Mouse (Mus musculus): ENCODE measurements around the gene Cdc42ep3. TPM values are rescaled to one million over a fixed set of nuclear protein-coding genes. Genes with fewer than 3 reads are reported as not detected.
A peak's percentile ranks its signal among the peaks of the same experiment; 100 is the strongest.

Gene Cdc42ep3
- 21.9 and 23.3 TPM in 2 replicates for polyA plus RNA-seq (2012; rRNA removed)

- WGBS, result under 1% methylated on average over 73 of the region's 74 CpGs
- Histone ChIP-seq H3K4me1 (ENCODE audit: control insufficient read depth, insufficient read depth, low read length) (0 out of 2 replicates have a peak, but pooled peaks cover 8% of the 10 kb centered on the region), H3K4me3 (replicated peaks; ENCODE audit: extremely low read depth, low read depth, low read length) (peak within 1 kb of the TSS; percentile 85)
- peak; percentile 82 for DNase-seq
- TF ChIP-seq POLR2A (IDR thresholded peaks at IDR 0.05; ENCODE audit: borderline replicate concordance, extremely low read depth, low read depth, low read length), result peak; percentile 62; the same call in 1 of the 2 replicates
- no peak for TF ChIP-seq CTCF (IDR thresholded peaks at IDR 0.05; ENCODE audit: insufficient read depth, low read length)
These were observed at the start of gene Cdc42ep3 for GRCm38 (mm10) chr17:79354444-79355270. TSS of gene Cdc42ep3 (minus strand) at chr17:79355091.

DNA sequence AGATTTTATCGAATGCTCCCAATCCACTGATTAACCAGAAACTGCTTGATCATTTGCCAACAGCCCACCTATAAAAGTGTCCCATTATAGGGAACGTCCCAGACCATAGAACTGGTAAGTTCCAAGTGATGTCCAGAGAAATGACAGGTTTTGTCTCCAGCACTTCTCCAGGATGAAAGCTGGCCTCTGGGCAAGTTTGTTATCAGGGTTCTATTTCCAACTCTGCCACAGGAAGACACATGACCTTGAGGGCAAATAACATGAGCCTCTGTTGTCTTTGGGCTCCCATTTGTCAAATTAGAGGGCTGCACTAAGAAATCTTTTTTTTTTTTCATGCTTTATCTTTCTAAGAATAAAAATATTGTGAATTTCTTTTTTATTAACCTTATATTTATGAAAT, 45.5 kb upstream of the Cdc42ep3 start:
- TF ChIP-seq POLR2A (IDR thresholded peaks at IDR 0.05; ENCODE audit: borderline replicate concordance, extremely low read depth, low read depth, low read length) (no peak), CTCF (IDR thresholded peaks at IDR 0.05; ENCODE audit: insufficient read depth, low read length) (no peak)
- DNase-seq, result no peak
- Histone ChIP-seq H3K4me1 (ENCODE audit: control insufficient read depth, insufficient read depth, low read length) (no peaks in the 10 kb centered on the region), H3K4me3 (replicated peaks; ENCODE audit: extremely low read depth, low read depth, low read length) (no peak overlapping the region)
- WGBS, result 74% methylated on average over 2 of the region's 2 CpGs

GRCm38 (mm10) chr17:79398416-79398815, 43.5 kb upstream of the Cdc42ep3 start:
- DNase-seq, result no peak
- H3K4me1 ChIP-seq (ENCODE audit: control insufficient read depth, insufficient read depth, low read length), result no peaks in the 10 kb centered on the region
- WGBS, result 82% methylated on average over 3 of the region's 3 CpGs
- TF ChIP-seq CTCF (IDR thresholded peaks at IDR 0.05; ENCODE audit: insufficient read depth, low read length), result no peak
- TF ChIP-seq POLR2A (IDR thresholded peaks at IDR 0.05; ENCODE audit: borderline replicate concordance, extremely low read depth, low read depth, low read length), result no peak
- no peak overlapping the region for H3K4me3 ChIP-seq (replicated peaks; ENCODE audit: extremely low read depth, low read depth, low read length)

DNA sequence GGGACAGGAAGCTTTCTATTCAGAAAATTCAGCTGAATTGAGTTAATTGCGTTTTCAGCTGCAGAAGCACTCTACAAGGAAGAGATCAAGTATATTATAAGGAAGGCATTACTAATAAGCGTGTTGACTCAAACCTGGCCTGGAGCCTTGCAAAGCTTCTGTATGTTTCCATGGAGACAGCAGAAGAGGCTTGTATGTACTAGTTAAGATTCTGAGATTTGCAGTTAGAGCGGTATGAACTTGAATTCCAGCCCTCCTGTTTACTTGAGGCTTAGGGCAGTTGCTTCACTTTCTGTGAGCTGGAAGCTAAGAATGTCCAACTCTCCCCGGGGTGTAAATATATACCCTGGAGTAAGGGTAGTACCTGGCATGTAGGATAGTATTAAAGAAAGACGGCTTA, 39.9 kb upstream of the Cdc42ep3 start:
- no peaks in the 10 kb centered on the region for H3K4me1 ChIP-seq (ENCODE audit: control insufficient read depth, insufficient read depth, low read length)
- WGBS, result 61% methylated on average over 5 of the region's 5 CpGs
- DNase-seq, result no peak
- H3K4me3 ChIP-seq (replicated peaks; ENCODE audit: extremely low read depth, low read depth, low read length), result no peak overlapping the region
- TF ChIP-seq CTCF (IDR thresholded peaks at IDR 0.05; ENCODE audit: insufficient read depth, low read length) (no peak), POLR2A (IDR thresholded peaks at IDR 0.05; ENCODE audit: borderline replicate concordance, extremely low read depth, low read depth, low read length) (no peak)

DNA sequence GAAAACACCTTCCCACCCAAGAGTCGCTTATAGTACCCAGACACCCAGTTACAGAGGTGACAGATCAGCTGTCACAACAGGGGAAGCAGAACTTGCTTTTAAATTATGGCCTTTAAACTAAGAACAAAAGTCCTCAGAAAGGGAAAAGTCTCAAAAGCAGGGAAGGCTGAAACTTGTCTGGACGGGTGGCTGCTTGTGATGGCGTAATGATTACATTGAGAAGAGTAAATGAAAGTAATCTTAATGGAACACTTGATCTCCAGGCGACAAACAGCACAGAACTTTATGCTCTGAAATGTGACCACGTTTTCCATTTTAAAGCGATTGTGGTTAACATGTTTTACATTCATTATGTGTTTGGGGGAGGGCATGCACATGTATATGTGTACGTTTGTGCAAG, 39.0 kb upstream of the Cdc42ep3 start:
- Histone ChIP-seq H3K4me3 (replicated peaks; ENCODE audit: extremely low read depth, low read depth, low read length) (no peak overlapping the region), H3K4me1 (ENCODE audit: control insufficient read depth, insufficient read depth, low read length) (no peaks in the 10 kb centered on the region)
- TF ChIP-seq POLR2A (IDR thresholded peaks at IDR 0.05; ENCODE audit: borderline replicate concordance, extremely low read depth, low read depth, low read length), result no peak
- TF ChIP-seq CTCF (IDR thresholded peaks at IDR 0.05; ENCODE audit: insufficient read depth, low read length), result no peak
- WGBS, result 61% methylated on average over 7 of the region's 7 CpGs
- no peak for DNase-seq

- WGBS, result 78% methylated on average over 8 of the region's 8 CpGs
- no peaks in the 10 kb centered on the region for H3K4me1 ChIP-seq (ENCODE audit: control insufficient read depth, insufficient read depth, low read length)
- DNase-seq, result no peak
- H3K4me3 ChIP-seq (replicated peaks; ENCODE audit: extremely low read depth, low read depth, low read length), result no peak overlapping the region
- no peak for TF ChIP-seq CTCF (IDR thresholded peaks at IDR 0.05; ENCODE audit: insufficient read depth, low read length)
- TF ChIP-seq POLR2A (IDR thresholded peaks at IDR 0.05; ENCODE audit: borderline replicate concordance, extremely low read depth, low read depth, low read length), result no peak
These were observed 32.7 kb upstream of the Cdc42ep3 start for GRCm38 (mm10) chr17:79387465-79388066.

GRCm38 (mm10) chr17:79381485-79381884, 26.6 kb upstream of the Cdc42ep3 start:
- no peak for DNase-seq
- peaks cover 4% of the 10 kb centered on the region for H3K4me1 ChIP-seq (ENCODE audit: control insufficient read depth, insufficient read depth, low read length)
- H3K4me3 ChIP-seq (replicated peaks; ENCODE audit: extremely low read depth, low read depth, low read length), result no peak overlapping the region
- WGBS, result 60% methylated on average over 3 of the region's 3 CpGs
- TF ChIP-seq POLR2A (IDR thresholded peaks at IDR 0.05; ENCODE audit: borderline replicate concordance, extremely low read depth, low read depth, low read length) (no peak), CTCF (IDR thresholded peaks at IDR 0.05; ENCODE audit: insufficient read depth, low read length) (no peak)

- no peak for DNase-seq
- 42% methylated on average over 5 of the region's 5 CpGs for WGBS
These were observed 24.3 kb upstream of the Cdc42ep3 start for GRCm38 (mm10) chr17:79379191-79379590.

DNA sequence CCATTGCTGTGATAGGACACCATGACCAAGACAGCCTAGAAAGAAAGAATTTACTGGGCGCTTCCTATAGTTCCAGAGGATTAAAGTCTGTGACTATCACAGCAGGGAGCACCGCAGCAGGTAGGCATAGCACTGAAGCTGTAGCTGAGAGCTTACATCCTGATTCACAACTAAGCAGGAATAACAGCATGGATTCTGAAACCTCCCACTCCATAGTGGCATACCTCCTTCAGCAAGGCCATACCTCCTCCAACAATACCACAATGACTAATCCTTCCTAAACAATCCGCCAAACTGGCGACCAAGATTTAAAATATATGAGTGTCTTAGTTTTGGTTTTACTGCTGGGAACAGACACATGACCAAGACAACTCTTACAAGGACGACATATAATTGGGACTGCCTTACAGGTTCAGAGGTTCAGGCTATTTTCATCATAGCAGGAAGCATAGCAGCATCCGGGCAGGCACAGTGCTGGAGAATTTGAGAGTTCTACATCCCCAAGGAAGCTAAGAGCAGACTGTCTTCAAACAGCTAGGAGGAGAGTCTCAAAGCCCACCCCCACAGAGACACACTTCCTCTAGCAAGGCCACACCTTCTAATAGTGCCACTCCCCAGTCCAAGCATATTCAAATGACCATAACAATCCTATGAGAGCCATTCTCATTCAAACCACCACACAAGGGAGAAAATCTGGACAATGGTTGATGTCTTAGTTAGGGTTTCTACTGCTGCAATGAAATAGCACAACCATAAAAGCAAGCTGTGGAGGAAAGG, 21.7 kb upstream of the Cdc42ep3 start:
- no peak for TF ChIP-seq POLR2A (IDR thresholded peaks at IDR 0.05; ENCODE audit: borderline replicate concordance, extremely low read depth, low read depth, low read length)
- WGBS, result 77% methylated on average over 6 of the region's 6 CpGs
- Histone ChIP-seq H3K4me1 (ENCODE audit: control insufficient read depth, insufficient read depth, low read length) (peaks cover 4% of the 10 kb centered on the region), H3K4me3 (replicated peaks; ENCODE audit: extremely low read depth, low read depth, low read length) (no peak overlapping the region)
- no peak for DNase-seq

More at GRCm38 (mm10) chr17:79379191-79379590, 24.3 kb upstream of the Cdc42ep3 start:
- no peak for TF ChIP-seq CTCF (IDR thresholded peaks at IDR 0.05; ENCODE audit: insufficient read depth, low read length)
- TF ChIP-seq POLR2A (IDR thresholded peaks at IDR 0.05; ENCODE audit: borderline replicate concordance, extremely low read depth, low read depth, low read length), result no peak
- peaks cover 4% of the 10 kb centered on the region for H3K4me1 ChIP-seq (ENCODE audit: control insufficient read depth, insufficient read depth, low read length)
- no peak overlapping the region for H3K4me3 ChIP-seq (replicated peaks; ENCODE audit: extremely low read depth, low read depth, low read length)
